8 mouse cellular contexts compared by ENCODE assay signal in genomic region chr15:6390657-6391056, GRCm38 (mm10). TPM values are rescaled to one million over a fixed set of nuclear protein-coding genes. Genes with fewer than 3 reads are reported as not detected.
DNase-seq lines count a peak whose midpoint lies in the region; ATAC-seq and TF ChIP-seq lines count a peak whose summit lies in the region.

No protein-coding gene starts in this region.

- no peak for TF ChIP-seq POLR2A in limb, embryonic 14.5 days (IDR thresholded peaks at IDR 0.05; ENCODE audit: borderline replicate concordance, extremely low read depth, insufficient read depth, insufficient read length)

- no peaks in the 10 kb centered on the region; the same call in 1 of the 2 replicates for H3K36me3 ChIP-seq in heart, embryonic 11.5 days (ENCODE audit: control insufficient read depth, insufficient read depth, low read length)
- H3K36me3 ChIP-seq in heart, embryonic 10.5 days = peaks cover 9% of the 10 kb centered on the region; the same call in 1 of the 2 replicates
- H3K36me3 ChIP-seq in limb, embryonic 14.5 days (ENCODE audit: control insufficient read depth, insufficient read depth, low read length) = peaks cover 10% of the 10 kb centered on the region; the same call in 1 of the 2 replicates
- H3K36me3 ChIP-seq in hindbrain, embryonic 14.5 days (replicated peaks; ENCODE audit: control insufficient read depth, insufficient read depth) = no peaks in the 10 kb centered on the region
- no peaks in the 10 kb centered on the region for H3K36me3 ChIP-seq in neural tube, embryonic 15.5 days

- peaks cover 10% of the 10 kb centered on the region; the same call in 1 of the 2 replicates for H3K4me1 ChIP-seq in heart, embryonic 11.5 days (ENCODE audit: control insufficient read depth, insufficient read depth, low read length)
- H3K4me1 ChIP-seq in heart, embryonic 10.5 days = peaks cover 34% of the 10 kb centered on the region
- peaks cover 29% of the 10 kb centered on the region for H3K4me1 ChIP-seq in limb, embryonic 14.5 days (ENCODE audit: control insufficient read depth, insufficient read depth, low read length)
- H3K4me1 ChIP-seq in hindbrain, embryonic 14.5 days (replicated peaks; ENCODE audit: control insufficient read depth, insufficient read depth, low read length) = no peaks in the 10 kb centered on the region
- H3K4me1 ChIP-seq in neural tube, embryonic 15.5 days = peaks cover 19% of the 10 kb centered on the region

- ATAC-seq in heart, embryonic 11.5 days (replicated peaks; ENCODE audit: insufficient number of reproducible peaks, low FRiP score, low TSS enrichment) = no peak
- ATAC-seq in limb, embryonic 14.5 days (ENCODE audit: low FRiP score, low read depth) = no peak
- no peak for ATAC-seq in hindbrain, embryonic 14.5 days (ENCODE audit: low FRiP score)
- no peak for ATAC-seq in neural tube, embryonic 15.5 days (ENCODE audit: low FRiP score)

- H3K9ac ChIP-seq in heart, embryonic 11.5 days (ENCODE audit: low read depth, low read length) = no peak overlapping the region
- H3K9ac ChIP-seq in limb, embryonic 14.5 days (ENCODE audit: low read depth, low read length, severe bottlenecking) = no peak overlapping the region
- H3K9ac ChIP-seq in hindbrain, embryonic 14.5 days = no peak overlapping the region
- H3K9ac ChIP-seq in neural tube, embryonic 15.5 days (replicated peaks) = no peak overlapping the region

- H3K27me3 ChIP-seq in heart, embryonic 11.5 days (ENCODE audit: control insufficient read depth, insufficient read depth, low read length) = no peaks in the 10 kb centered on the region
- no peaks in the 10 kb centered on the region for H3K27me3 ChIP-seq in heart, embryonic 10.5 days (ENCODE audit: insufficient read depth, poor library complexity, severe bottlenecking)
- no peaks in the 10 kb centered on the region for H3K27me3 ChIP-seq in limb, embryonic 14.5 days (ENCODE audit: control insufficient read depth, insufficient read depth, low read length)
- 0 out of 2 replicates have a peak, but pooled peaks cover 7% of the 10 kb centered on the region for H3K27me3 ChIP-seq in hindbrain, embryonic 14.5 days (ENCODE audit: control insufficient read depth, insufficient read depth, low read length)
- H3K27me3 ChIP-seq in neural tube, embryonic 15.5 days (replicated peaks) = 0 out of 2 replicates have a peak, but pooled peaks cover 4% of the 10 kb centered on the region

- H3K4me2 ChIP-seq in heart, embryonic 11.5 days = no peak overlapping the region
- no peak overlapping the region; the same call in 1 of the 2 replicates for H3K4me2 ChIP-seq in limb, embryonic 14.5 days (replicated peaks; ENCODE audit: low read depth, low read length, severe bottlenecking)
- no peak overlapping the region for H3K4me2 ChIP-seq in hindbrain, embryonic 14.5 days (replicated peaks)
- no peak overlapping the region for H3K4me2 ChIP-seq in neural tube, embryonic 15.5 days

- H3K9me3 ChIP-seq in heart, embryonic 11.5 days (replicated peaks; ENCODE audit: control insufficient read depth, low read length) = no peaks in the 10 kb centered on the region
- H3K9me3 ChIP-seq in heart, embryonic 10.5 days = no peaks in the 10 kb centered on the region
- H3K9me3 ChIP-seq in limb, embryonic 14.5 days (ENCODE audit: control insufficient read depth, low read length) = no peaks in the 10 kb centered on the region
- H3K9me3 ChIP-seq in hindbrain, embryonic 14.5 days (ENCODE audit: control insufficient read depth, low read length) = no peaks in the 10 kb centered on the region
- H3K9me3 ChIP-seq in neural tube, embryonic 15.5 days (replicated peaks) = no peaks in the 10 kb centered on the region

- H3K4me3 ChIP-seq in heart, embryonic 11.5 days (ENCODE audit: low read depth, low read length) = no peak overlapping the region
- no peak overlapping the region for H3K4me3 ChIP-seq in heart, embryonic 10.5 days
- no peak overlapping the region for H3K4me3 ChIP-seq in limb, embryonic 14.5 days (replicated peaks; ENCODE audit: low read length)
- no peak overlapping the region for H3K4me3 ChIP-seq in hindbrain, embryonic 14.5 days (replicated peaks; ENCODE audit: low read length)
- no peak overlapping the region for H3K4me3 ChIP-seq in neural tube, embryonic 15.5 days (replicated peaks)

- no peak overlapping the region for H3K27ac ChIP-seq in heart, embryonic 11.5 days (ENCODE audit: low read depth, low read length)
- H3K27ac ChIP-seq in heart, embryonic 10.5 days = 0 out of 2 replicates have a peak overlapping the region, but pooled peaks have one; percentile 32
- H3K27ac ChIP-seq in limb, embryonic 14.5 days (replicated peaks; ENCODE audit: low read depth, low read length) = 0 out of 2 replicates have a peak overlapping the region, but pooled peaks have one; percentile 7
- no peak overlapping the region for H3K27ac ChIP-seq in hindbrain, embryonic 14.5 days
- no peak overlapping the region for H3K27ac ChIP-seq in neural tube, embryonic 15.5 days (replicated peaks)

- WGBS in heart, embryonic 11.5 days (ENCODE audit: insufficient replicate concordance) = 39% methylated on average over 2 of the region's 2 CpGs
- WGBS in heart, embryonic 10.5 days = 39% methylated on average over 2 of the region's 2 CpGs
- 30% methylated on average over 2 of the region's 2 CpGs for WGBS in limb, embryonic 14.5 days
- 41% methylated on average over 2 of the region's 2 CpGs for WGBS in hindbrain, embryonic 14.5 days
- WGBS in neural tube, embryonic 15.5 days = 53% methylated on average over 2 of the region's 2 CpGs

- peak; percentile 99 for DNase-seq in heart, adult 11 months
- DNase-seq in adrenal gland, adult (ENCODE audit: inconsistent age in 2 of 2, low spot score in 1 of 2) = peak; percentile 72 to 90
- no peak for DNase-seq in heart, embryonic 10.5 days (ENCODE audit: low spot score)
- no peak for DNase-seq in limb, embryonic 14.5 days (ENCODE audit: low spot score)
- no peak for DNase-seq in ovary, postnatal 14 days (ENCODE audit: low spot score)
- no peak for DNase-seq in hindbrain, embryonic 14.5 days (ENCODE audit: low spot score)

RNA-seq across cellular contexts. Expression of gene C9, which starts 54.5 kb away (rescaled TPM):
- polyA plus RNA-seq in heart, embryonic 11.5 days (2014; fragmentation: Nextera tagmentation; extraction: Ambion mirVana) = not detected in 2 replicates
- polyA plus RNA-seq in heart, embryonic 10.5 days (2016; fragmentation: Nextera tagmentation; extraction: Ambion mirVana) = not detected in 2 replicates
- 0.11 and 0.14 TPM in 2 replicates for polyA plus RNA-seq in limb, embryonic 14.5 days (2012; rRNA removed)
- polyA plus RNA-seq in limb, embryonic 14.5 days (2014; fragmentation: Nextera tagmentation; extraction: Ambion mirVana) = 0.14 and 0.25 TPM in 2 replicates
- polyA plus RNA-seq in hindbrain, embryonic 14.5 days (2014; fragmentation: Nextera tagmentation; extraction: Ambion mirVana) = 0.27 TPM in 1 of 2 replicates, not detected in the other
- 1.5 TPM in 1 of 2 replicates, not detected in the other for polyA plus RNA-seq in neural tube, embryonic 15.5 days (2015; fragmentation: Nextera tagmentation; extraction: Ambion mirVana)

Comparison
In these comparisons a context has a peak if more than half of its experiments do, and no peak if none do; other contexts are left out.
1. DNase-seq: peak in heart, adult 11 months (single experiment) and adrenal gland, adult (2 of 2); none in heart, embryonic 10.5 days (single experiment), limb, embryonic 14.5 days (single experiment), ovary, postnatal 14 days (single experiment) and hindbrain, embryonic 14.5 days (single experiment).
2. H3K27ac ChIP-seq: peak in heart, embryonic 10.5 days (single experiment) and limb, embryonic 14.5 days (single experiment); none in heart, embryonic 11.5 days (single experiment), hindbrain, embryonic 14.5 days (single experiment) and neural tube, embryonic 15.5 days (single experiment).